Mouse (Mus musculus): ENCODE data around the gene Riox2. TPM values are rescaled to one million over a fixed set of nuclear protein-coding genes. Genes with fewer than 3 reads are reported as not detected.

Riox2 gene
- polyA plus RNA-seq, 1 experiment = 2.3 TPM

DNA sequence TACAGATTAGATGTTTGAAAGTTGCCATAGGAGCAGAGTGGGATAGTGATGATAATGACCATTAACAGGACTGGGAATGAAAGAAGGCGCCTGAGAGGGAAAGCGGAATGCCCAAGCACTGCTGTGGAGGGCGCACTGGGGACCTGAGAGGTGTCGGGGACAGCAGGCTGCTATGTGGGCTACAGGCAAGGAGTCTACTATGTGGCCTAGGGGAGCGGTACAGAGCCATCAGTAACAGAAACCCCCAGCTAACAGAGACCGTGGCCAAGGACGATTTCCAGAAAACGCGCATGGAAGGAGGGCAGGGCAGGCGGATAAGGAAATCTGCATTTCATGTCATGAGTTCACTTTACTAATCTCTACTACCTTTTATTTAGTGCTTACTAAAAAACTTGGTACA, 45.4 kb downstream of the Riox2 start:
- Histone ChIP-seq H3K4me1 (peaks cover 10% of the 10 kb centered on the region), H3K9me3 (peaks cover 6% of the 10 kb centered on the region), H3K27me3 (replicated peaks) (peaks cover 21% of the 10 kb centered on the region), H3K36me3 (replicated peaks; ENCODE audit: low read length) (no peaks in the 10 kb centered on the region), H3K4me3 (replicated peaks) (peak overlapping the region; percentile 78)
- no peak for TF ChIP-seq FLI1 (IDR thresholded peaks at IDR 0.05; ENCODE audit: low read length)
- no peak for TF ChIP-seq GATA1 (IDR thresholded peaks at IDR 0.05; ENCODE audit: borderline replicate concordance, low read length)

DNA sequence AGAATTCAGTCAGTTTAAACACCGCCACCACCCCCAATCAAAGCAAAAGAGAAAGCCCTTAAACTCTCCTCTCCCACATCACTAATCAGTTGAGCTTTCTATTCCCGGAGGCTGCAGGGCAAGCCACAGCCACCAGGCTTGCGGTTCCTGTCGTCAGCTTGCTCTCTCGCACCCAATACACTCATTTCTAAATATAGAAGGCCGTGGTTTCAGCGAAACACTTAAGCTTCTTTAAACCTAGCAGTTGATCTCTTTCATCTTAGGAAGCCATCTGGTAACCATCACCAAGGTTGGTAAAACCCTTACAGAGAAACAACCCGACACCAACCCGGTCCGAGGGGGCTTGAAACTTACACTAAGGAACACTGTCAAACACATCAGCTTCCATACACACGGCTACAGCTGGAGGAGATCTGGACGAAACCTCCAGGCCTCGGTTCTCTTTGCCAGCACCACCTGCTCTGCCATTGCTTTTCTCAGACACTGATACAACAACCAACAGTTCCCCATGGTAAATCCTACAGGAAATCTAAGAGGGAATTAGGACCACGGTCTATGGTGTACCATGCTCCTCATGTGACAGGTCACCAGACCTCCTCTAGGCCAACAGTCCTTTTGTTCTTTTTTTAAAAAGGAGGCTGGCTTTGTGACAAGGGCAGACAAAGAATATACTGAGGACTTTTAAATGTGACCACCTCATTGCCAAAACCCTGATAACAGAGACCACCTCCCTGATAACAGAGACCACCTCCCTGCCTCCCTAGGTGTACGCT, 46.1 kb downstream of the Riox2 start:
- Histone ChIP-seq H3K27me3 (replicated peaks) (peaks cover 21% of the 10 kb centered on the region), H3K4me3 (replicated peaks) (peak overlapping the region; percentile 69), H3K9me3 (peaks cover 6% of the 10 kb centered on the region), H3K36me3 (replicated peaks; ENCODE audit: low read length) (no peaks in the 10 kb centered on the region), H3K4me1 (peaks cover 10% of the 10 kb centered on the region)
- TF ChIP-seq FLI1 (IDR thresholded peaks at IDR 0.05; ENCODE audit: low read length) (no peak), GATA1 (IDR thresholded peaks at IDR 0.05; ENCODE audit: borderline replicate concordance, low read length) (no peak)

DNA sequence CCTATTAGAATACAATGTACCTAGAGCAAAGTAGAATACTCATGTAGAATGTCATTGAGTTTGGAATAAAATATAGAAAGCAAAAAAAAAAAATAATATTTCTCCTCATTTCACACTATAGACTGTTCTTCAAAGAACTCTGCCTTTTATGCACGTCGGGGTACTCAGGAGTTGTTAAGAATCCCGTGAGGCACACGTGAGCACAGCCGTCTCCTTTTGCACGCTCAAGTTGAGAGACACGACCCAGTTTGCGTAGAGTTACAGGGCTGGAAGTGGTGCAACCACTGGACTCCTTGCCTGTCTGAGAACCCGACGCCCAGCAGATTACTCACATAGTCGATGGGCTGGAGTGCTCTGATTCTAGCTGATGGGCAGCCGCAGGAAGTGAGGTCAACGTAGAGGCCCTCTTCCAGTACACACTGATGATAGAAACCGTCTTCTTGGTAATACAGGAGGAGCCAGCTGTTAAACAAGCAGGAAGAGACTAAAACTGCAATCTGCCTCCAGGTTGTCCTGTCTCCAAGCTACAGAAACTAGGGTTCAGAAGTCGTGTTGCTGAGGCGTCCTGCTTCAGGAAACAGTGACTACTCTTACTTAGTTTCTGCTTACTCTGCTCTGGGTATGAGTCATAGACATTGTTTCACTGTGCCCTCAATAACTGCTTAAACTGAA, 50.3 kb downstream of the Riox2 start:
- H3K36me3 ChIP-seq (replicated peaks; ENCODE audit: low read length) = no peaks in the 10 kb centered on the region
- no peak for TF ChIP-seq GATA1 (IDR thresholded peaks at IDR 0.05; ENCODE audit: borderline replicate concordance, low read length)
- TF ChIP-seq FLI1 (IDR thresholded peaks at IDR 0.05; ENCODE audit: low read length) = no peak
- H3K27me3 ChIP-seq (replicated peaks) = peaks cover 18% of the 10 kb centered on the region
- H3K4me3 ChIP-seq (replicated peaks) = no peak overlapping the region
- H3K9me3 ChIP-seq = no peaks in the 10 kb centered on the region
- peaks cover 8% of the 10 kb centered on the region for H3K4me1 ChIP-seq

DNA sequence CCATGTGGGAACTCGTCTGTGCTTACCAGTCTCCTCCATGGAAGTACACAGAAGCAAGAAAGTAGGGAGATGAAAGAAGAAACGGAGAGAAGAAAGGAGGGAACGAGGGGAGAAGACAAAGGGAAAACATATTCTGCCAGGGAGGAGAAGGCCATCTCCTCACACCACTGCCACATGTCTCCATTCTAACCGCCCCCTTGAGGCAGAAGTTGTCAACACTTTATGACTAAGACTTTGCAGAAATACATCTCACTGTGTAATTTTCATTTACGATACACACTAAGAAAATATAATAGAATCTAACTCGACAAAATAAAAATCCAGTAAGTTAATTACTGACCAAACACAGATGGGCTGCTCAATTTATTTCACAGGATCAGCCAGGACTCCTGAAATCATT, 55.4 kb downstream of the Riox2 start:
- H3K4me1 ChIP-seq = peaks cover 3% of the 10 kb centered on the region; the same call in 1 of the 2 replicates
- peaks cover 9% of the 10 kb centered on the region for H3K9me3 ChIP-seq
- H3K27me3 ChIP-seq (replicated peaks) = no peaks in the 10 kb centered on the region
- TF ChIP-seq FLI1 (IDR thresholded peaks at IDR 0.05; ENCODE audit: low read length) (no peak), GATA1 (IDR thresholded peaks at IDR 0.05; ENCODE audit: borderline replicate concordance, low read length) (no peak)
- H3K4me3 ChIP-seq (replicated peaks) = no peak overlapping the region
- no peaks in the 10 kb centered on the region for H3K36me3 ChIP-seq (replicated peaks; ENCODE audit: low read length)

DNA sequence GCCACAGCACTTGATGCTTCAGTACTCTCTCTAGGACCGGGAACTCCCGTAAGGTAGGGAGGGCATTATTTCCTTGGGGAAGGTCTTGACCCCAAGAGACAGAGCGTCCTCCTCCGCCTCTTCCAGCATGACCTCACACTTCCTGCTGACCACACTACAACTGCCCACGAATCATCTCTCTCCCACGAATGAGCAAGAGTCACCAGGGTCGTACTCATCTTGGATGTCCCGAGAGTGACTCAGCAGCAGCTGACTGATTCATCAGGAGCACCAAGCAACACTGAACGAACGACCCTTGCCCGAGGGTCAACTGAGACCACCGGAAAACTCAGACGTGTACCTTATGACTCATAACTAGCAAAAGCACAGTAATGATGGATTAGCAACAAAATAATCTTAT, 58.0 kb downstream of the Riox2 start:
- Histone ChIP-seq H3K4me3 (replicated peaks) (no peak overlapping the region), H3K4me1 (peaks cover 9% of the 10 kb centered on the region), H3K9me3 (peaks cover 9% of the 10 kb centered on the region), H3K27me3 (replicated peaks) (no peaks in the 10 kb centered on the region), H3K36me3 (replicated peaks; ENCODE audit: low read length) (no peaks in the 10 kb centered on the region)
- TF ChIP-seq GATA1 (IDR thresholded peaks at IDR 0.05; ENCODE audit: borderline replicate concordance, low read length) = no peak
- no peak for TF ChIP-seq FLI1 (IDR thresholded peaks at IDR 0.05; ENCODE audit: low read length)

DNA sequence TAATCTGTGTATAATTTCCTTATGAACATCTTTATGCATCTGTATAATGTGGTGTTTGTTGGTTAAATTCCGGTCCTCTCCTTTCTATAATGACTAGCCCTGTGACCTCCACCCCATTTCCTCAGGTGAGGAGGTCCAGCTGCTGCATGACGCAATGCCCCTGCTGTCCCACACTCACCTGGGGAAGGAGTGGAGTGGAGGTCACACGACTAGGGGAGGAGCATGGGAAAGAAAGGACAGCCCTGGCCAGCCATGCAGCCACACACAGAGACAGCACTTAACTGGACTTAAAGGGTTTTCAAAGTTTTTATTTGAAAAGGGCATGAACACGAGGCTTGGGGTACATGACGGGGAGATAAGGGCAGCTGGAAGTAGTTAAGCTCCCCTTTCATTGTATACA, 59.7 kb downstream of the Riox2 start:
- H3K4me3 ChIP-seq (replicated peaks) = no peak overlapping the region
- TF ChIP-seq GATA1 (IDR thresholded peaks at IDR 0.05; ENCODE audit: borderline replicate concordance, low read length) = no peak
- no peak for TF ChIP-seq FLI1 (IDR thresholded peaks at IDR 0.05; ENCODE audit: low read length)
- no peaks in the 10 kb centered on the region for H3K36me3 ChIP-seq (replicated peaks; ENCODE audit: low read length)
- H3K9me3 ChIP-seq = peaks cover 9% of the 10 kb centered on the region
- H3K27me3 ChIP-seq (replicated peaks) = no peaks in the 10 kb centered on the region
- peaks cover 9% of the 10 kb centered on the region for H3K4me1 ChIP-seq

DNA sequence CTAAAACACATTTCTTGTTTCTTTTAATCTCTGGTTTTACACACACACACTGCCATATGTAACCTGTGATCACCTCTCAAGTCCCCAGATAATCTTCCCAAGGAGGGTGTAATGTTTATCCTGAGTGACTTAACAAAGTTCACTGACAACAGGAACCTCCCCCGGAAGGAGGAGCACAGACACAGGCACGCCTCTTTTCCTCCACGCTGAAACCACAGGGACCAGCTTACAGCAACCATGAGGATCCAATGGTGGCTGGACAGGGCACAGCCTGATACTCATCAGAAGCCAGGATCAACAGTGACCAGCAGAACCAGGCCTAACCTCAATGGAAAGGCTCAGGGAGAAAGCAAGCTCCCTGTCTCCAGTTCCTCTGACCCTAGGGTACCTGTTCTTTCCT, 61.0 kb downstream of the Riox2 start:
- no peaks in the 10 kb centered on the region for H3K36me3 ChIP-seq (replicated peaks; ENCODE audit: low read length)
- H3K9me3 ChIP-seq = peaks cover 9% of the 10 kb centered on the region
- TF ChIP-seq FLI1 (IDR thresholded peaks at IDR 0.05; ENCODE audit: low read length) (no peak), GATA1 (IDR thresholded peaks at IDR 0.05; ENCODE audit: borderline replicate concordance, low read length) (no peak)
- H3K4me3 ChIP-seq (replicated peaks) = no peak overlapping the region
- H3K4me1 ChIP-seq = peaks cover 9% of the 10 kb centered on the region
- H3K27me3 ChIP-seq (replicated peaks) = no peaks in the 10 kb centered on the region

DNA sequence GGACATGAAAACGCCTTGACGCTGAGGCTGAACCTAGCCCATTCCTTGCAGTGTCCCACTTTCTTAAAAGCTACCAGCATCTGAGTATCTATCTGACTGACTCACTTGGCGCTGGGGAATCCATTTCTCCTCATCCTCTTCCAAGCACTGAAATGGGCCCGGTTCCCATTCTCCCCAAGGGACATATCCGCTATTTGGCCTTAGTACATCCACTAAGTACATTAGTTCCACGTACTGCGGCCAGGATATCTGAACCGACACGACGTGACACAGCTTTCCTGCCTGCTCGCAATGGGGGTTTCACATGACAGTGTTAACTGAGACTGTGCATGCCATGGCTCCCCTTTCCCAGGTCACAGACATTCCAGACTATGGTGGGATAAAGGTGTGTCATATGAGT, 62.8 kb downstream of the Riox2 start:
- Histone ChIP-seq H3K4me1 (peaks cover 9% of the 10 kb centered on the region), H3K4me3 (replicated peaks) (no peak overlapping the region), H3K36me3 (replicated peaks; ENCODE audit: low read length) (no peaks in the 10 kb centered on the region), H3K27me3 (replicated peaks) (no peaks in the 10 kb centered on the region), H3K9me3 (peaks cover 9% of the 10 kb centered on the region)
- TF ChIP-seq GATA1 (IDR thresholded peaks at IDR 0.05; ENCODE audit: borderline replicate concordance, low read length) (no peak), FLI1 (IDR thresholded peaks at IDR 0.05; ENCODE audit: low read length) (no peak)

DNA sequence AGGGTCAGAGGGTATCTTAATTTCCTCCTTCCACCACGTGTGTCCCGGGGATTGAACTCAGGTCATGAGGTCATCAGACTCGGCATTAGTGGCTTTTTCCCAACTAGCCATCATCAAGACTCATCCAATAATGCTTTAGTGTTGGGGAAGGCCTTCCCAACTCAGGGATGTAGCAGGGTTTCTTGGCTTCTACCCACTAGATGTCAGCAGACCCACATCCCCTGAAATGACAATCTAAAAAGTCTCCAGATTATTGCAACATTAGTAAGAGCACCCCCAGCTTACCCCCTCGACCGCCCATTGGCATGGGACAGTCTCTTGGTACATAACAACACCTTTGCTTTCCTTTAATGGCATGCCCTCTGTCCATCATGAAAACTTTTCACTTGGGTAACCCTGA, 64.1 kb downstream of the Riox2 start:
- TF ChIP-seq FLI1 (IDR thresholded peaks at IDR 0.05; ENCODE audit: low read length) (no peak), GATA1 (IDR thresholded peaks at IDR 0.05; ENCODE audit: borderline replicate concordance, low read length) (no peak)
- no peaks in the 10 kb centered on the region for H3K36me3 ChIP-seq (replicated peaks; ENCODE audit: low read length)
- no peaks in the 10 kb centered on the region for H3K9me3 ChIP-seq
- H3K27me3 ChIP-seq (replicated peaks) = no peaks in the 10 kb centered on the region
- H3K4me1 ChIP-seq = peaks cover 6% of the 10 kb centered on the region
- no peak overlapping the region for H3K4me3 ChIP-seq (replicated peaks)

DNA sequence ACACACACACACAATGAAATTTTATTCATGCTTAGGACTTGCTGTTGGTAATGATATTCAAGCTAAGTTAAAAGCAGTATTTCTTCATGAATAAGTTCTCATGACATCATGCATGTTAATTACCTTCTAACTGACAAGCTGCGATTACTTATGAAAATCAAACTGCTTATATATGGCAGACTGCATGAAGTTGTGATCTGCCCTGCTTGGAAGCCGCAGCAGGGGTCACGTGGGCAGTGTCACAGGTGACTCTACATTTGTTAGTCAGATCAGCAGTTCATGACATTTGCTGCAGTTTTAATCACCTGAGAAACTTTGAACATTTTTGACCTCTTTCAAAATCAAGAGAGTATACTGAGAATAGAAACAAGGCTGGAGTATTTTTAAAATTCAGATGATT, 69.4 kb downstream of the Riox2 start:
- H3K4me3 ChIP-seq (replicated peaks) = no peak overlapping the region

More for the DNA sequence above, 69.4 kb downstream of the Riox2 start:
- no peaks in the 10 kb centered on the region for H3K27me3 ChIP-seq (replicated peaks)
- no peaks in the 10 kb centered on the region for H3K36me3 ChIP-seq (replicated peaks; ENCODE audit: low read length)
- H3K9me3 ChIP-seq = no peaks in the 10 kb centered on the region
- no peaks in the 10 kb centered on the region for H3K4me1 ChIP-seq
- TF ChIP-seq FLI1 (IDR thresholded peaks at IDR 0.05; ENCODE audit: low read length) (no peak), GATA1 (IDR thresholded peaks at IDR 0.05; ENCODE audit: borderline replicate concordance, low read length) (no peak)

All from megakaryocyte, embryonic 14.5 days (primary cell).